Mouse (Mus musculus) heart, adult 2 months (tissue): ENCODE results near the gene Ripor3. TPM values are rescaled to one million over a fixed set of nuclear protein-coding genes. Genes with fewer than 3 reads are reported as not detected.
A peak's percentile ranks its signal among the peaks of the same experiment; 100 is the strongest.

Experiments used
- DNase-seq, 2 experiments: peaks; one replicate each; pipeline ENCODE4 v3.0.0; 2021
- H3K27ac ChIP-seq: fragments of 200-600 bp; 2 replicates; pipeline ENCODE4 v1.8.1; 2022
- H3K27me3 ChIP-seq: fragments of 200-500 bp; 2 replicates; pipeline ENCODE4 v1.6.1; 2012; ENCODE audit warnings: mild to moderate bottlenecking, low read length, inconsistent platforms, mixed read lengths; ENCODE audit not compliant: control insufficient read depth, insufficient read depth
- H3K36me3 ChIP-seq: fragments of 200-500 bp; 2 replicates; pipeline ENCODE4 v1.6.1; 2012; ENCODE audit warnings: low read length, inconsistent platforms; ENCODE audit not compliant: control insufficient read depth, insufficient read depth
- H3K4me1 ChIP-seq: fragments of 200-500 bp; 2 replicates; pipeline ENCODE4 v1.6.1; 2011; ENCODE audit warnings: low read length; ENCODE audit not compliant: control insufficient read depth, insufficient read depth
- H3K4me3 ChIP-seq: fragments of 200-600 bp; 2 replicates; pipeline ENCODE4 v1.8.1; 2022
- H3K79me2 ChIP-seq: fragments of 200-500 bp; replicated peaks from 2 replicates; pipeline ENCODE4 v1.6.1; 2012; ENCODE audit warnings: mild to moderate bottlenecking, inconsistent platforms, low read length, moderate library complexity, mixed read lengths; ENCODE audit not compliant: control insufficient read depth, insufficient read depth
- H3K9ac ChIP-seq: fragments of 200-500 bp; 2 replicates; pipeline ENCODE4 v1.6.1; 2012; ENCODE audit warnings: low read depth, mild to moderate bottlenecking, control low read depth, inconsistent platforms, low read length, mixed read lengths
- CTCF ChIP-seq: fragments of 200-600 bp; IDR thresholded peaks from 2 replicates; pipeline ENCODE4 v1.8.1; 2022; ENCODE audit warnings: antibody characterized with exemption, mild to moderate bottlenecking, moderate library complexity
- EP300 ChIP-seq: fragments of 200-500 bp; IDR thresholded peaks from 2 replicates; pipeline ENCODE4 v1.6.1; 2011; ENCODE audit warnings: low read depth, low read length, control low read depth; ENCODE audit not compliant: insufficient read depth
- POLR2A ChIP-seq: fragments of 200-500 bp; IDR thresholded peaks from 2 replicates; pipeline ENCODE4 v1.6.1; 2011; ENCODE audit warnings: mild to moderate bottlenecking, low read depth, low read length, control low read depth; ENCODE audit not compliant: insufficient read depth
- WGBS: fragments of 180-500 bp; shearing (Covaris S2); methylation state at CpG from one replicate; pipeline ENCODE4 v1.1.7; 2018; 5-methylcytosine and 5-hydroxymethylcytosine counted together
- intact Hi-C: fragments of 180-260 bp; cut with DNase I; formaldehyde crosslinking; loops from one replicate; pipeline ENCODE4 v1.15.1; 2025
- polyA plus RNA-seq: library from polyadenylated mRNA; depleted of rRNA; stranded (reverse); fragments of >200 nt; gene quantifications from 2 replicates; pipeline ENCODE4 v1.2.3, GENCODE M21; 2012; rRNA removed
- total RNA-seq, 2 experiments: library from RNA; stranded (reverse); gene quantifications; 2 replicates each; pipeline ENCODE4 v1.2.3; 2021

Ripor3 gene
- total and polyA plus RNA-seq, 3 experiments = 0.21 to 1.5 (median 0.36) TPM

GRCm38 (mm10) chr2:167933397-167933796 lies 77.0 kb downstream of the Ripor3 start:
- Histone ChIP-seq H3K79me2 (peaks cover 10% of the 10 kb centered on the region), H3K4me1 (peaks cover 11% of the 10 kb centered on the region), H3K9ac (no peak overlapping the region; the same call in 1 of the 2 replicates), H3K36me3 (peaks cover 6% of the 10 kb centered on the region), H3K27ac (no peak overlapping the region), H3K4me3 (peak overlapping the region; percentile 95), H3K27me3 (no peaks in the 10 kb centered on the region)
- intact Hi-C loops = no loop called here
- no peak for DNase-seq
- 35% methylated on average over 7 of the region's 7 CpGs for WGBS
- no peak for TF ChIP-seq EP300

DNA sequence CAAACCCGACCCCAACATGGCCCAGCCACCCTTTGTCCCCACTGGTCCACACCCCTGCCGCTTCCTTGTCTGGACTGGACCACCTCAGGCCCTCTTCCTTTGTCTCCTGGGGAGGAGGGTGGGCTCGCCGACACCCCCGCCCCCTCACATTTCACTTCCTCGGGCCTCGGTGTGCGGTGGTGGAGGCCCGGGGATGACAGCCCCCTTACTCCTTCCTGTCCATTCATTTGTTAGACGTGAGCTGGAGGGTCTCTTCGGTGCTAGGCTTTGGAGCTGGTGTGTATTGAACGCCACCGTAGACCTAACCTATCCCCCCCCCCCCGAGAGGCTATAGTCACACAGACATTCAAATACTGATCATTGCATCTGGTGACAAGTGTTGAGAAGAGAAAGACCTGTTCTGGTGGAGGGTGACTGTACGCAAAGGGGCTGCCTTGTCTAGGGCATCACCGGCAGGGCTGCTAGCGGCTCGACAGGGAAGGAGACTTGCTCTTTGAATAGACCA lies 77.6 kb downstream of the Ripor3 start:
- intact Hi-C loops = no loop called here
- Histone ChIP-seq H3K9ac (peak overlapping the region; percentile 97), H3K4me1 (peaks cover 11% of the 10 kb centered on the region), H3K79me2 (peaks cover 8% of the 10 kb centered on the region), H3K4me3 (peak overlapping the region; percentile 95), H3K27ac (peak overlapping the region; percentile 93), H3K27me3 (no peaks in the 10 kb centered on the region), H3K36me3 (peaks cover 6% of the 10 kb centered on the region)
- no peak for TF ChIP-seq EP300
- TF ChIP-seq POLR2A = no peak
- TF ChIP-seq CTCF = no peak
- DNase-seq = no peak
- under 1% methylated on average over 18 of the region's 18 CpGs for WGBS

- H3K27ac ChIP-seq = peak within 1 kb of the TSS; percentile 93
- peak; percentile 98 to 99 for DNase-seq
- intact Hi-C loops = no loop called here
- H3K4me3 ChIP-seq = peak within 1 kb of the TSS; percentile 95
- TF ChIP-seq CTCF (no peak), POLR2A (peak; percentile 78), EP300 (peak; percentile 16; the same call in 1 of the 2 replicates)
- H3K4me1 ChIP-seq = peaks cover 11% of the 10 kb centered on the region
- peak within 1 kb of the TSS; percentile 97 for H3K9ac ChIP-seq
- no peaks in the 10 kb centered on the region for H3K27me3 ChIP-seq
- H3K36me3 ChIP-seq = peaks cover 6% of the 10 kb centered on the region
- H3K79me2 ChIP-seq = peaks cover 8% of the 10 kb centered on the region
- under 1% methylated on average over 99 of the region's 99 CpGs for WGBS
Measured at GRCm38 (mm10) chr2:167931985-167932726, 78.3 kb downstream of the Ripor3 start, which contains the start of gene Ptpn1. Gene Ptpn1, plus strand, starts transcription at chr2:167932057.

DNA sequence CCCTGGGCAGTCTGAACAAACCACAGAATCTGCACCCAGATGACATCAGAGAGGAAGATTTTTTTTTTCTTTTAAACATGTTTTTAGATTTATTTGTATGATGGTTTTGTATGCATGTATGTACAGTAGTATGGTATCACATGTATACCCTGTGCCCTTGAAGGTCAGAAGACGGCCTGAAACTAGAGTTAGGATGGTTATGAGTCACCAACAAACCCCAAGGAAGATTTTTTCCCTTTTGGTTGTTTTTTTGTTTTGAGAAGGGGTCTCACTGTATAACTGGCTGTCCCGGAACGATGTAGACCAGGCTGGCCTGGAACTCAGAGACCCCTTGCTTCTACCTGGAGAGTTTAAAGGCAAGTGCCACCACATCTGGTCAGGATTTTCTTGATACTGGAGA lies 79.4 kb downstream of the Ripor3 start:
- no peak overlapping the region for H3K9ac ChIP-seq
- WGBS = 94% methylated on average over 3 of the region's 3 CpGs

More for the DNA sequence above, 79.4 kb downstream of the Ripor3 start:
- Histone ChIP-seq H3K4me3 (no peak overlapping the region), H3K27ac (peak overlapping the region; percentile 93; the same call in 1 of the 2 replicates), H3K79me2 (peaks cover 8% of the 10 kb centered on the region), H3K36me3 (peaks cover 6% of the 10 kb centered on the region), H3K4me1 (peaks cover 7% of the 10 kb centered on the region), H3K27me3 (no peaks in the 10 kb centered on the region)
- TF ChIP-seq EP300 (no peak), CTCF (no peak), POLR2A (no peak)
- intact Hi-C loops = no loop called here
- no peak for DNase-seq

Other genes starting within 250 kb of the Ripor3 start
- gene Ptpn1, start 78.6 kb downstream of the Ripor3 start, total RNA-seq = 10 to 100 TPM; 21.4 to 23.2 TPM
- gene Ptpn1, start 78.6 kb downstream of the Ripor3 start, polyA plus RNA-seq = 15.7 and 17.6 TPM in 2 replicates
- 1 to 10 TPM; 2.0 to 2.2 TPM for gene Pard6b, start 70.4 kb upstream of the Ripor3 start, total RNA-seq
- 2.4 TPM in 2 replicates for gene Pard6b, start 70.4 kb upstream of the Ripor3 start, polyA plus RNA-seq
- gene Adnp, start 196.5 kb upstream of the Ripor3 start, total RNA-seq = 10 to 100 TPM; 29.6 to 30.7 TPM
- 7.4 and 11.2 TPM in 2 replicates for gene Adnp, start 196.5 kb upstream of the Ripor3 start, polyA plus RNA-seq
- 10 to 100 TPM; 11.5 to 14.7 TPM for gene Gm20716, start 219.7 kb upstream of the Ripor3 start, total RNA-seq
- 4.4 and 15.9 TPM in 2 replicates for gene Gm20716, start 219.7 kb upstream of the Ripor3 start, polyA plus RNA-seq
- gene Dpm1, start 220.0 kb upstream of the Ripor3 start, total RNA-seq = 10 to 100 TPM; 77.6 to 88.1 TPM
- 15.8 and 25.5 TPM in 2 replicates for gene Dpm1, start 220.0 kb upstream of the Ripor3 start, polyA plus RNA-seq
- gene Mocs3, start 220.0 kb upstream of the Ripor3 start, total RNA-seq = 1 to 10 TPM; 7.7 to 8.7 TPM
- gene Mocs3, start 220.0 kb upstream of the Ripor3 start, polyA plus RNA-seq = 4.0 TPM in 2 replicates